Mouse (Mus musculus) adrenal gland, adult 10 weeks (tissue): ENCODE data around the gene Amy2a1. TPM values are rescaled to one million over a fixed set of nuclear protein-coding genes. Genes with fewer than 3 reads are reported as not detected.

Experiments used
- polyA plus RNA-seq: library from polyadenylated mRNA; stranded (reverse); fragments of 350-450 nt; fragmentation: Illumina TruSeq; extraction: RNeasy Lipid Tissue Mini Kit (QIAGEN cat#74804); gene quantifications from one replicate; pipeline ENCODE4 v1.2.3, GENCODE M21; 2014; ENCODE audit warnings: low read depth, low replicate concordance

The Amy2a1 gene
- not detected for polyA plus RNA-seq

DNA sequence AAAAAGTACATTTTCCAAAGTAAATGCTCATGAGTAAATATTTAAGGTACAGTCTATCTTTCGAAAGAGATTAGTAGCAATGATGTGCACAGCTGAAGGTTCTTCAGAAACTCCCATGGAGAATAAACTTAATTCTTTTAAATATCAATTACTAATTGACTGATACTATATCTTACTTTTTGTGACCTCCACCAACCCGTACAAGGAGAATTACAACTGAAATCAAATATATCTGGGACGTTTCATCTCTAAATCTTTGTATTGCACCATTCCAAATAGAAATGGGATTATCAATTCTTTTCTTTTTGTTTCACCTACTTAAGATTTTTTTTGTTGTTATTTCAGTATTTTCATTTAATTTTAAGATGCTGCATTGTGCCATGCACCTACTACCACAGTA lies at the start of gene Amy2a1:
Amy2a1 (minus strand) TSS at position 101 of the 400 bp plus-strand sequence.

Other genes starting within 250 kb of the Amy2a1 start
- gene Amy2a4, start 241.0 kb downstream of the Amy2a1 start, polyA plus RNA-seq = not detected
- not detected for gene Amy2a3, start 208.4 kb downstream of the Amy2a1 start, polyA plus RNA-seq
- gene Amy2a2, start 175.8 kb downstream of the Amy2a1 start, polyA plus RNA-seq = not detected
- 138 TPM for gene Amy1, start 74.3 kb upstream of the Amy2a1 start, polyA plus RNA-seq
- gene Rnpc3, start 97.7 kb upstream of the Amy2a1 start, polyA plus RNA-seq = 74.1 TPM